Mouse (Mus musculus) megakaryocyte, embryonic 14.5 days (primary cell): ENCODE data around the gene Srpk2.

Source experiments
- FLI1 ChIP-seq: IDR thresholded peaks from 2 replicates; pipeline ENCODE4 v1.6.1; 2012; ENCODE audit warnings: low read length, inconsistent platforms, mixed read lengths
- GATA1 ChIP-seq: IDR thresholded peaks from 3 replicates; pipeline ENCODE4 v1.6.1; 2012; ENCODE audit warnings: mixed read lengths, low read length, inconsistent platforms, borderline replicate concordance

GRCm38 (mm10) chr5:23677883-23678282, 6.5 kb downstream of the Srpk2 start:
- TF ChIP-seq GATA1 (no peak), FLI1 (no peak)
